Mouse (Mus musculus) liver, postnatal 0 days (tissue): ENCODE data around the gene Rps5. TPM values are rescaled to one million over a fixed set of nuclear protein-coding genes. Genes with fewer than 3 reads are reported as not detected.
"Not testable (repeated sequence)": the region's sequence is repeated elsewhere in the genome, so short reads cannot be mapped to it uniquely, and the experiment has no call there.

Source experiments
- ATAC-seq: fragments of 200-750 bp; cut with Nextera tagmentation; 2 replicates; pipeline ENCODE4 v1.8.0; 2017; ENCODE audit warnings: mild to moderate bottlenecking, moderate library complexity
- DNase-seq: peaks from one replicate; pipeline ENCODE4 v3.0.0-alpha.2; 2016
- H3K27ac ChIP-seq: fragments of 300-500 bp; sonication (generic); 2 replicates; pipeline ENCODE4 v1.5.1; 2014; ENCODE audit warnings: antibody characterized with exemption, moderate library complexity, mild to moderate bottlenecking, low read depth
- H3K27me3 ChIP-seq: fragments of 300-500 bp; sonication (generic); 2 replicates; pipeline ENCODE4 v1.6.1; 2014; ENCODE audit warnings: low read length, control low read depth, mixed read lengths; ENCODE audit not compliant: insufficient read depth
- H3K36me3 ChIP-seq: fragments of 300-500 bp; sonication (generic); replicated peaks from 2 replicates; pipeline ENCODE4 v1.6.1; 2014; ENCODE audit warnings: mild to moderate bottlenecking, control low read depth, low read length, moderate library complexity, mixed read lengths; ENCODE audit not compliant: insufficient read depth
- H3K4me1 ChIP-seq: fragments of 300-500 bp; sonication (generic); 2 replicates; pipeline ENCODE4 v1.6.1; 2014; ENCODE audit warnings: antibody characterized with exemption, mild to moderate bottlenecking, control low read depth; ENCODE audit not compliant: insufficient read depth
- H3K4me2 ChIP-seq: fragments of 300-500 bp; sonication (generic); 2 replicates; pipeline ENCODE4 v1.6.1; 2014; ENCODE audit warnings: low read depth, mild to moderate bottlenecking, low read length, moderate library complexity, mixed read lengths
- H3K4me3 ChIP-seq: fragments of 300-500 bp; sonication (generic); 2 replicates; pipeline ENCODE4 v1.5.1; 2014; ENCODE audit warnings: low read depth, low read length
- H3K9ac ChIP-seq: fragments of 300-500 bp; sonication (generic); replicated peaks from 2 replicates; pipeline ENCODE4 v1.6.1; 2014; ENCODE audit warnings: mild to moderate bottlenecking, moderate library complexity
- H3K9me3 ChIP-seq: fragments of 300-500 bp; sonication (generic); 2 replicates; pipeline ENCODE4 v1.6.1; 2016; ENCODE audit warnings: mild to moderate bottlenecking, control low read depth, low read length, mixed read lengths
- CTCF ChIP-seq: sonication (generic); IDR thresholded peaks from 2 replicates; pipeline ENCODE4 v1.5.1; 2016; ENCODE audit warnings: antibody characterized with exemption, low read depth
- EP300 ChIP-seq: IDR thresholded peaks from 2 replicates; pipeline ENCODE4 v1.6.1; 2016; ENCODE audit warnings: antibody characterized with exemption, low read depth, mild to moderate bottlenecking
- WGBS: fragments of 180-500 bp; shearing (Covaris S2); extraction: QIAGEN DNeasy Blood & Tissue Kit; methylation state at CpG from one replicate; pipeline ENCODE4 v1.1.7; 2014; ENCODE audit not compliant: insufficient replicate concordance; 5-methylcytosine and 5-hydroxymethylcytosine counted together
- polyA plus RNA-seq: library from polyadenylated mRNA; unstranded; fragments of >200 nt; fragmentation: Nextera tagmentation; extraction: Ambion mirVana; gene quantifications from 2 replicates; pipeline ENCODE4 v1.2.1, GENCODE M21; 2015

Gene Rps5
- 556 and 564 TPM in 2 replicates for polyA plus RNA-seq

DNA sequence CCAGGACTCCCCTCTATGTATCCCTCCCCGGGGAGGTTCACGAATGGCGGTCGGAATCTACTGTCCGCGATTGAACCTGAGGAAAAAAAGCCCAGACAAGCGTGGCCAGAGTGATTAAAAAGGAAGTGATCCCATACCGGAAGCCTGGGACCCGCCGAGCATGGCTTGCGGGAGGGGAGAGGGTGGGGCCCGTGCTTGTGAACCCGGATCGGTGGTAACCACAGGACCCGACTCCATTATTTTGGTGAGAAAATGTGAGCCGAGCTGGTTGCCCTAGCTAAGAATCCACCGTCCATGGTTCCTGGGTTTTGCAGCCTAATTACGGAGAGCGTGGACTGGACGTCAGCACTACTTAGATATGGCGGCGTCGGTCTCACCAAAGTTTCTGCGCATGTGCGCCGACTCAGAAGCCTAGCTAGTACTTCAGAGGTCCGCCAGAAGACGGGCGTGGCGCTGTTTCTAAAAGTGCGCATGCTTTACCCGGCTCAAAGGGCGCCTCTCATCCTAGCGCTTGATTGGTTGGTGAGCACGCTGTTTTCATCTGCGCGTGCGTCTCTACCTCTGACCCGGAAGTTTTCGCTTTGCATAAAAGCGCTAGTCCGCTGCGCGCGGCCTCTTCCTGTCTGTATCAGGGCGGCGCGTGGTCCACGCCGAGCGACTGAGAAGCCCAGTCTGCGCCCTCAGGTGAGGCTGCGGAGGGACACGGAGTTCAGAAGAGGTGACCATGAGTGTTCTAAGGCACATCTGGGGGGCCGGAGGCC, at the start of gene Rps5:
Gene Rps5, plus strand, starts transcription at position 586 of the 761 bp plus-strand sequence.
- peak; percentile 64; the same call in 1 of the 2 replicates for TF ChIP-seq EP300
- peak; percentile 93 for TF ChIP-seq CTCF
- H3K9me3 ChIP-seq, result no peaks in the 10 kb centered on the region
- H3K9ac ChIP-seq, result peak within 1 kb of the TSS; percentile 89
- DNase-seq, result peak; percentile 98
- peaks cover 14% of the 10 kb centered on the region for H3K4me1 ChIP-seq
- H3K4me2 ChIP-seq, result peak within 1 kb of the TSS; percentile 97
- peaks cover 37% of the 10 kb centered on the region for H3K36me3 ChIP-seq
- H3K27me3 ChIP-seq, result no peaks in the 10 kb centered on the region
- ATAC-seq, result peak; percentile 98
- WGBS, result under 1% methylated on average over 55 of the region's 55 CpGs
- peak within 1 kb of the TSS; percentile 78 for H3K4me3 ChIP-seq
- peak within 1 kb of the TSS; percentile 98 for H3K27ac ChIP-seq

DNA sequence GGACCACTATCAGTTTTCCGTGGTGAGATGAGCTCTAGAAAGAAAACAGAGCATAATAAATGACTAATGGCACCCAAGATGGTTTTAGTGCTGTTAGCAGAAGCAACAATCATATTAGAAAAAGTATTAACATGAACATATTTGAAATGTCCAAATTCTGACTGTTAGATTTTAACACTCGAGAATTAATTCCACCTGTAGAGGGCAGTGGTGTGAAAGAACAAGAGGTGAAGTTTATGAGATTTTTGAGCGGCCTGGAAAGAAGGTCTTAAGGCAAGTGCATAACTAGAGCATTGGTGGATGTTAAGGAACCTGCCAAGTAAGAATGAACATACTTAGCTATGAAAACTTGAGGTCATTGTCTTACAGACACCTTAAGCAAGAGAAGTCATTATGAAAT, 47.8 kb upstream of the Rps5 start:
- Histone ChIP-seq H3K4me2 (no peak overlapping the region), H3K9ac (no peak overlapping the region), H3K36me3 (no peaks in the 10 kb centered on the region), H3K4me3 (no peak overlapping the region), H3K4me1 (no peaks in the 10 kb centered on the region), H3K27ac (no peak overlapping the region), H3K27me3 (no peaks in the 10 kb centered on the region), H3K9me3 (no peaks in the 10 kb centered on the region)
- ATAC-seq, result no peak
- 14% methylated on average over 3 of the region's 3 CpGs for WGBS
- no peak for DNase-seq
- TF ChIP-seq CTCF (peak; percentile 59), EP300 (no peak)

DNA sequence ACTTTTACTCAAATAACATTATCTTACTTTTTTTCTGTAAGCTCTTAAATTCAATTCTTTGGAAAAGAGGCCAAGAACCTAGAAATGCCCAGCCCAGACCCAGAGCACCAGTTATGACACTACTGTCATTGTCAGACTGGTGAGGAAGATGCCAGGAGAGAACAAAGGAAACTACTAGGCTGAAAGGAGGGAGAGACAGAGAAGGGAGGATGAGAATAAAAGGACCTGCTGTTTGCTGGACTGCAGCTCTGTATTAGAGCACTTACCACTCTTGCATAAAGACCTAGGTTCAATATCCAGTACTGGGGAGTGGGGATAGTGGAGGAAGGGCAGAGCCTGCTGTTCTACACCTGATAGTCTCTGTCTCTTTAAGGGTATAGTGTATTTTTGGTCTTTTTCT, 42.1 kb upstream of the Rps5 start:
- no peaks in the 10 kb centered on the region for H3K9me3 ChIP-seq
- H3K27ac ChIP-seq, result no peak overlapping the region
- H3K4me1 ChIP-seq, result peaks cover 10% of the 10 kb centered on the region
- H3K4me2 ChIP-seq, result no peak overlapping the region
- H3K36me3 ChIP-seq, result 0 out of 2 replicates have a peak, but pooled peaks cover 3% of the 10 kb centered on the region
- TF ChIP-seq EP300, result no peak
- no peak for TF ChIP-seq CTCF
- no peak overlapping the region for H3K4me3 ChIP-seq
- no peak overlapping the region for H3K9ac ChIP-seq
- H3K27me3 ChIP-seq, result no peaks in the 10 kb centered on the region
- DNase-seq (no peak), ATAC-seq (no peak)

DNA sequence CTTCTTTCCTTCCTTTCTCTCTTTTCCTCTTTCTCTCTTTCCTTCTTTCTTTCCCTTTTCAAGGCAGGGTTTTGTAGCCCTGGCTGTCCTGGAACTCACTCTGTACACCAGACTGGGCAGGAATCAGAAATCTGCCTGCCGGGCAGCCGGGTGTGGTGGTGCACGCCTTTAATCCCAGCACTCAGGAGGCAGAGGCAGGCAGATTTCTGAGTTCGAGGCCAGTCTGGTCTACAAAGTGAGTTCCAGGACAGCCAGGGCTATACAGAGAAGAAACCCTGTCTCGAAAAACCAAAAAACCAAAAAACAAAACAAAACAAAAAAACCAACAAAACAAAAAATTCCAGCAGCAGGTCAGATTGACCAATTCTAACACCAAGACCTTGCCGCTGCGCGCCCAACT, 41.6 kb upstream of the Rps5 start:
- H3K27me3 ChIP-seq, DNase-seq, H3K27ac ChIP-seq, H3K36me3 ChIP-seq, H3K9me3 ChIP-seq, H3K4me1 ChIP-seq, ATAC-seq, H3K9ac ChIP-seq: not testable (repeated sequence)
- Histone ChIP-seq H3K4me3 (peak overlapping the region; percentile 75), H3K4me2 (peak overlapping the region; percentile 90)
- WGBS, result 35% methylated on average over 8 of the region's 8 CpGs

DNA sequence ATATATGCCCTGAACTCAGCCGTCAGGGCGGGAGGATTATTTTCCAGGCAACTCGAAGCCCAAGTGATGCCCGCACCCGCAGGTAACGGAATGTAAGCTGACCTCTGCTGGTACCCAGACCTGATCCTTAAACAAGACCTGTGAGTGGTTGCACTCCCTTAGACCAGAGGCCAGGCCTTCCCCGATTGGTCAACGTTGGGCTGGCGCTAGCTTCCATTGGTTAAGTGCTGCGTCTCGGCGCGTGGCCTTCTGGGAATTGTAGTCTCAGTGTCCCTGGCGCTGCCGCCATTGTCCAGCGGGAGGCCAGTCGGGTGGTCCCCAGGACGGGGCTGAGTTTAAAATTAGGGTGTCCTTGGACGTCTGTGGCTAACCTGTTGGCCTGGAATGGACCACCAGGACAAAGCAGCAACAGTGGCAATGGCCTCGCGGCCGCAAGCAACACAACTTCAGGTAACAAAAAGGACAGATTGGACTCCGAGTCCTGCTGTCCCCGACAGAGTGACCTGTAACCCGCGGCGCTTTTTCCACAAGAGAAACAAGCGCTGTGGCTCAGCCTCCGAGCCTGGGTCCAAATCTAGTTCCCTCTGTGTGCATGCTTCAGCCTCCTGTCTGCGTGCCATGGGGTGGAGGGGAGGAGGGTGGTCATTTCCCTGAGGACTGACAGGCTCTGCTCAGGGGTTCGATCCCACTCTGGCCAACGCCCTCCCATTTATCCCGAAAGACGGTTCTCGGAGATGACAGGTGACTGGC, 41.0 kb upstream of the Rps5 start, which contains the start of gene Zfp128:
Gene Zfp128, plus strand, starts transcription at position 267 of the 750 bp plus-strand sequence.
- DNase-seq (peak; percentile 93), ATAC-seq (peak; percentile 100)
- Histone ChIP-seq H3K4me1 (peaks cover 10% of the 10 kb centered on the region), H3K27ac (0 out of 2 replicates have a peak within 1 kb of the TSS, but pooled peaks have one; percentile 12), H3K4me2 (peak within 1 kb of the TSS; percentile 90), H3K4me3 (peak within 1 kb of the TSS; percentile 75), H3K9ac (peak within 1 kb of the TSS; percentile 64), H3K9me3 (no peaks in the 10 kb centered on the region), H3K36me3 (peaks cover 11% of the 10 kb centered on the region; the same call in 1 of the 2 replicates), H3K27me3 (no peaks in the 10 kb centered on the region)
- TF ChIP-seq CTCF (peak; percentile 36), EP300 (no peak)
- under 1% methylated on average over 35 of the region's 35 CpGs for WGBS

DNA sequence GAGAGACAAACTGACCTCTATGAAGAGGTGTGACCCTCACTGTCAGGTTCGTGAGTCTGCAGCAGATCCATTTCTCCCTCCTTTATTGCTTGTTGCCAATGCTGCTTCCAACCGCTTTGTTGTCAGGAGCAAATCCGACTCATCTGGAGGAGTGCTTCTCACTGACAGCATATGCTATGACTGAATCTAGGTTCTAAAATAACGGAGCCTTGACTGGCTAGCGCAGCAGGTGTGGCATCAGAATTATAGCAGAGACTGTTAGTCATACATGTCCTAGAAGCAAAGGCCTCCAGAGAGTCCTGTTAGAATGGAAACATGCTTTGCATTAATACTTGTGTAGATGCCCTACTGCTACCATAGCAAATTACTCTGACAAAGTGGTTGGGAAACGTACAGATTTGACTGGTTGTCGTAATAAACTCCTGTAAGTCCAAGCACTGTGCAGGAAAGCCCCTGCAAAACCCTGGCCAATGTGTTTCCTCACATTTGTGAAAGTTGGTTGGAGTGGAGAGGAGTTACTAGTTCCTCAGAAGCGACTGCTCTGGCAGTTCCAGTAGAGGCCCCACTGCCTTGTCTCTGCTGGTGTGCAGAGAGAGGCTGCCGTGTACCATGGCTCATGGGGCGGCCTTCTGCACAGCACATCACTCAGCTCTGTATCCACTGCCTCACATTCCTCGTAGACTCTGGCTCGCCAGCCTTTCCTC, 35.4 kb upstream of the Rps5 start:
- Histone ChIP-seq H3K9ac (no peak overlapping the region), H3K27me3 (no peaks in the 10 kb centered on the region), H3K4me3 (no peak overlapping the region), H3K9me3 (no peaks in the 10 kb centered on the region), H3K27ac (no peak overlapping the region), H3K4me1 (peaks cover 4% of the 10 kb centered on the region), H3K4me2 (no peak overlapping the region), H3K36me3 (peaks cover 37% of the 10 kb centered on the region)
- no peak for TF ChIP-seq EP300
- TF ChIP-seq CTCF, result no peak
- DNase-seq (no peak), ATAC-seq (no peak)
- 81% methylated on average over 12 of the region's 12 CpGs for WGBS
